ENCODE assay signal across 14 mouse cellular contexts in genomic region chr6:82549270-82549669, GRCm38 (mm10).
DNase-seq lines count a peak whose midpoint lies in the region; ATAC-seq and TF ChIP-seq lines count a peak whose summit lies in the region.
"Had no signal": no experiment of that assay in that cellular context is flagged by ENCODE, and none has a peak within 500 bp of the region (broad histone marks: within the 10 kb centered on the region; RNA-seq: fewer than 3 reads in every experiment).

No protein-coding gene starts in this region.

- no peak overlapping the region for H3K27ac ChIP-seq in heart, adult 2 months
- no peak overlapping the region for H3K27ac ChIP-seq in lung, postnatal 0 days (ENCODE audit: low read length)
- no peak overlapping the region for H3K27ac ChIP-seq in MEL (ENCODE audit: control insufficient read depth, low read depth, low read length)
- H3K27ac ChIP-seq in testis, adult 2 months (ENCODE audit: control insufficient read depth, insufficient read depth, low read depth, low read length): no peak overlapping the region
- H3K27ac ChIP-seq: heart, embryonic 15.5 days; hindbrain, embryonic 13.5 days; midbrain, embryonic 12.5 days had no signal

- H3K4me3 ChIP-seq in heart, adult 2 months: no peak overlapping the region
- no peak overlapping the region for H3K4me3 ChIP-seq in lung, postnatal 0 days (ENCODE audit: low read depth, low read length)
- no peak overlapping the region for H3K4me3 ChIP-seq in MEL (ENCODE audit: control insufficient read depth in 1 of 2, insufficient read depth in 1 of 2, low read depth in 2 of 2, low read length in 2 of 2)
- no peak overlapping the region for H3K4me3 ChIP-seq in testis, adult 2 months (ENCODE audit: control insufficient read depth, low read depth, low read length)
- H3K4me3 ChIP-seq: heart, embryonic 15.5 days; hindbrain, embryonic 13.5 days; midbrain, embryonic 12.5 days had no signal

- H3K4me2 ChIP-seq in lung, postnatal 0 days (replicated peaks; ENCODE audit: low read depth, low read length): no peak overlapping the region
- H3K4me2 ChIP-seq: heart, embryonic 15.5 days; hindbrain, embryonic 13.5 days; midbrain, embryonic 12.5 days had no signal

- TF ChIP-seq POLR2A in heart, adult 2 months (IDR thresholded peaks at IDR 0.05; ENCODE audit: insufficient read depth, low read depth, low read length): no peak
- TF ChIP-seq POLR2A in MEL (IDR thresholded peaks at IDR 0.05; ENCODE audit: control insufficient read depth in 1 of 2, insufficient read depth in 1 of 2, low read depth in 1 of 2, low read length in 2 of 2, poor library complexity in 1 of 2): no peak
- TF ChIP-seq POLR2A in testis, adult 2 months (IDR thresholded peaks at IDR 0.05; ENCODE audit: control insufficient read depth, low read depth, low read length): no peak

- no peaks in the 10 kb centered on the region for H3K36me3 ChIP-seq in heart, adult 2 months (ENCODE audit: control insufficient read depth, insufficient read depth, low read length)
- H3K36me3 ChIP-seq in lung, postnatal 0 days (ENCODE audit: insufficient read depth, low read length): no peaks in the 10 kb centered on the region
- H3K36me3 ChIP-seq in MEL (ENCODE audit: control insufficient read depth in 1 of 2, insufficient read depth in 2 of 2, low read length in 2 of 2): no peaks in the 10 kb centered on the region
- no peaks in the 10 kb centered on the region for H3K36me3 ChIP-seq in testis, adult 2 months (ENCODE audit: control insufficient read depth, insufficient read depth, low read length)
- H3K36me3 ChIP-seq: heart, embryonic 15.5 days; hindbrain, embryonic 13.5 days; midbrain, embryonic 12.5 days had no signal

- no peaks in the 10 kb centered on the region for H3K4me1 ChIP-seq in heart, adult 2 months (ENCODE audit: control insufficient read depth, insufficient read depth, low read length)
- H3K4me1 ChIP-seq in lung, postnatal 0 days (ENCODE audit: insufficient read depth, low read depth, low read length): no peaks in the 10 kb centered on the region
- H3K4me1 ChIP-seq in MEL (ENCODE audit: control insufficient read depth in 1 of 2, insufficient read depth in 2 of 2, low read length in 2 of 2): no peaks in the 10 kb centered on the region
- H3K4me1 ChIP-seq in testis, adult 2 months (ENCODE audit: control insufficient read depth, insufficient read depth, low read length): no peaks in the 10 kb centered on the region
- H3K4me1 ChIP-seq: heart, embryonic 15.5 days; midbrain, embryonic 12.5 days had no signal

- no peak for DNase-seq in heart, adult 2 months
- DNase-seq in heart, postnatal 36 days: no peak
- DNase-seq in lung, postnatal 0 days (ENCODE audit: low spot score): no peak
- no peak for DNase-seq in lung, postnatal 14 days
- DNase-seq in MEL (ENCODE audit: low read depth, low spot score) (no peak), adipocyte (ENCODE audit: low spot score) (no peak)
- DNase-seq in cerebellum, postnatal 36 days: no peak
- DNase-seq: gastrocnemius, postnatal 25 days; liver; spleen, adult 18-20 months had no signal

- no peak for ATAC-seq in lung, postnatal 0 days

- intact Hi-C loops in heart, adult 2 months (cut with DNase I): no loop called here
- intact Hi-C loops in heart, postnatal 36 days (cut with DNase I): no loop called here

- H3K9ac ChIP-seq in heart, adult 2 months (ENCODE audit: low read depth, low read length): no peak overlapping the region
- H3K9ac ChIP-seq in lung, postnatal 0 days (replicated peaks; ENCODE audit: low read depth): no peak overlapping the region
- no peak overlapping the region for H3K9ac ChIP-seq in MEL (ENCODE audit: control insufficient read depth, low read depth, low read length, poor library complexity, severe bottlenecking)
- H3K9ac ChIP-seq: heart, embryonic 15.5 days; hindbrain, embryonic 13.5 days; midbrain, embryonic 12.5 days had no signal

- H3K9me3 ChIP-seq in lung, postnatal 0 days (ENCODE audit: low read length): no peaks in the 10 kb centered on the region; the same call in 1 of the 2 replicates
- H3K9me3 ChIP-seq in MEL (replicated peaks; ENCODE audit: insufficient read depth, low read length): no peaks in the 10 kb centered on the region
- H3K9me3 ChIP-seq: heart, embryonic 15.5 days had no signal

- no peaks in the 10 kb centered on the region for H3K27me3 ChIP-seq in heart, adult 2 months (ENCODE audit: control insufficient read depth, insufficient read depth, low read length)
- no peaks in the 10 kb centered on the region for H3K27me3 ChIP-seq in lung, postnatal 0 days (replicated peaks; ENCODE audit: insufficient read depth, low read length)
- H3K27me3 ChIP-seq in MEL (ENCODE audit: control insufficient read depth in 1 of 2, insufficient read depth in 2 of 2, low read length in 2 of 2): no peaks in the 10 kb centered on the region
- H3K27me3 ChIP-seq in testis, adult 2 months (ENCODE audit: control insufficient read depth, insufficient read depth, low read length): no peaks in the 10 kb centered on the region
- H3K27me3 ChIP-seq: heart, embryonic 15.5 days; hindbrain, embryonic 13.5 days; midbrain, embryonic 12.5 days had no signal

- H3K79me2 ChIP-seq in heart, adult 2 months (replicated peaks; ENCODE audit: control insufficient read depth, insufficient read depth, low read length): no peaks in the 10 kb centered on the region
- H3K79me2 ChIP-seq in MEL (ENCODE audit: control insufficient read depth, insufficient read depth, low read length, poor library complexity): no peaks in the 10 kb centered on the region

- 0 out of 2 replicates have a peak, but pooled peaks have one; percentile 10 for TF ChIP-seq CTCF in heart, adult 2 months (IDR thresholded peaks at IDR 0.05)
- TF ChIP-seq CTCF in lung, postnatal 0 days (IDR thresholded peaks at IDR 0.05): peak; percentile 20; the same call in 1 of the 2 replicates
- TF ChIP-seq CTCF in MEL (IDR thresholded peaks at IDR 0.05 in 2 of 3, conservative IDR thresholded peaks at IDR 0.05 in 1 of 3; ENCODE audit: control insufficient read depth in 1 of 3, insufficient read depth in 1 of 3, low read depth in 2 of 3, low read length in 3 of 3, poor library complexity in 1 of 3, severe bottlenecking in 1 of 3): peak in 2 of 3 experiments; percentile 11 to 13; a peak in 2 of 6 replicates
- TF ChIP-seq CTCF in testis, adult 2 months (IDR thresholded peaks at IDR 0.05; ENCODE audit: control insufficient read depth, insufficient read depth, insufficient replicate concordance, low read depth, low read length): peak; percentile 83; the same call in 1 of the 2 replicates

- 63% methylated on average over 3 of the region's 3 CpGs for WGBS in heart, adult 2 months
- 58% methylated on average over 3 of the region's 3 CpGs for WGBS in lung, postnatal 0 days

- TF ChIP-seq EP300 in heart, adult 2 months (IDR thresholded peaks at IDR 0.05; ENCODE audit: insufficient read depth, low read depth, low read length): no peak
- no peak for TF ChIP-seq EP300 in lung, postnatal 0 days (IDR thresholded peaks at IDR 0.05)
- TF ChIP-seq EP300 in MEL (IDR thresholded peaks at IDR 0.05; ENCODE audit: low read depth in 1 of 2, low read length in 2 of 2): no peak

- no peak for TF ChIP-seq RAD21 in MEL (IDR thresholded peaks at IDR 0.05; ENCODE audit: low read depth, low read length)

TF ChIP-seq in MEL, 35 proteins besides CTCF, POLR2A, EP300 and RAD21:
- TF ChIP-seq POLR2AphosphoS5 (IDR thresholded peaks at IDR 0.05; ENCODE audit: borderline replicate concordance, low read depth, low read length): no peak
- TF ChIP-seq SMC3 (IDR thresholded peaks at IDR 0.05; ENCODE audit: low read depth, low read length): peak; percentile 11; the same call in 1 of the 2 replicates

Comparison
In these comparisons a context has a peak if more than half of its experiments do, and no peak if none do; other contexts are left out.
1. CTCF ChIP-seq: peak in every context shown above with its lines; median percentile 83 in testis, adult 2 months; 20 in lung, postnatal 0 days; 12 in MEL; 10 in heart, adult 2 months.